Mouse (Mus musculus) CD4-positive, CD25-positive, alpha-beta regulatory T cell, adult 4 months (primary cell): ENCODE data around the gene Dhx35. TPM values are rescaled to one million over a fixed set of nuclear protein-coding genes. Genes with fewer than 3 reads are reported as not detected.

Source experiments
- ATAC-seq: one replicate; pipeline ENCODE4 v1.8.0; 2017
- polyA plus RNA-seq, 2 experiments: library from polyadenylated mRNA; unstranded; fragments of 100-300 nt; shearing (Covaris generic); gene quantifications; one replicate each; pipeline ENCODE4 v1.2.1; 2017

Gene Dhx35
- polyA plus RNA-seq, 2 experiments from 2014 or later = 12.7 to 25.7 TPM

- ATAC-seq = no peak
Measured at GRCm38 (mm10) chr2:158898469-158899196, 104.0 kb downstream of the Dhx35 start.

Other genes with a start within 250 kb of the Dhx35 start
- gene Slc32a1, start 184.0 kb upstream of the Dhx35 start, polyA plus RNA-seq = not detected
- 1 to 10 TPM; 2.1 to 2.9 TPM for gene Actr5, start 169.9 kb upstream of the Dhx35 start, polyA plus RNA-seq
- 100 to 1,000 TPM; 121 to 150 TPM for gene Ppp1r16b, start 129.4 kb upstream of the Dhx35 start, polyA plus RNA-seq
- gene Fam83d, start 26.7 kb upstream of the Dhx35 start, polyA plus RNA-seq = under 1 TPM; 0.32 to 0.53 TPM